Mouse (Mus musculus): ENCODE data around the gene Tpd52l1. TPM values are rescaled to one million over a fixed set of nuclear protein-coding genes. Genes with fewer than 3 reads are reported as not detected.
A peak's percentile ranks its signal among the peaks of the same experiment; 100 is the strongest.
"Not testable (repeated sequence)": the region's sequence is repeated elsewhere in the genome, so short reads cannot be mapped to it uniquely, and the experiment has no call there.

The Tpd52l1 gene
- polyA plus RNA-seq, 1 experiment, result 18.0 TPM

- TF ChIP-seq POLR2A (IDR thresholded peaks at IDR 0.05; ENCODE audit: borderline replicate concordance, extremely low read depth, insufficient read depth, insufficient read length, poor library complexity, severe bottlenecking) (no peak), CTCF (IDR thresholded peaks at IDR 0.05; ENCODE audit: borderline replicate concordance, extremely low read depth, insufficient read depth, insufficient read length) (no peak)
- DNase-seq (ENCODE audit: low read depth), result no peak
These were observed 27.8 kb downstream of the Tpd52l1 start for GRCm38 (mm10) chr10:31417956-31418355.

DNA sequence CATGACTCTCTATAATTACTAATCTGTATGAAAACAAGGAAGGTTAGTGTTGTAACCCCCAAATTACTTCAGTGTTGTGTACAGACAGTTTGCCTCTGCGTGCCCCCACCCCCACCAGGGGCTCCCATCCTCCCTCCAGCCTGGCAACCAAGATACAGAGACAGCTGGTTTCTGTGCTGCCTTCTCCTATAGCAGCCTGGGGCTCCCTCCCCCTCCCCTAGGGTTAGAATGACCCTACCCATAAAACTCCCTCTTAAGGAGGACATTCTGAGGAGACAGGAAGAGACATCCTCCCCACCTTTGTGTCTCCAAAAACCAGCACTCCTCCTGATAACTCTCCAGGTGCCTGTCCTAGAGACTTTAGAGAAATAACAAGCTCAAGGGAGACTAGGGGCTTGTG lies 52.8 kb downstream of the Tpd52l1 start:
- TF ChIP-seq CTCF (IDR thresholded peaks at IDR 0.05; ENCODE audit: borderline replicate concordance, extremely low read depth, insufficient read depth, insufficient read length) (no peak), POLR2A (IDR thresholded peaks at IDR 0.05; ENCODE audit: borderline replicate concordance, extremely low read depth, insufficient read depth, insufficient read length, poor library complexity, severe bottlenecking) (no peak)
- no peak for DNase-seq (ENCODE audit: low read depth)

DNA sequence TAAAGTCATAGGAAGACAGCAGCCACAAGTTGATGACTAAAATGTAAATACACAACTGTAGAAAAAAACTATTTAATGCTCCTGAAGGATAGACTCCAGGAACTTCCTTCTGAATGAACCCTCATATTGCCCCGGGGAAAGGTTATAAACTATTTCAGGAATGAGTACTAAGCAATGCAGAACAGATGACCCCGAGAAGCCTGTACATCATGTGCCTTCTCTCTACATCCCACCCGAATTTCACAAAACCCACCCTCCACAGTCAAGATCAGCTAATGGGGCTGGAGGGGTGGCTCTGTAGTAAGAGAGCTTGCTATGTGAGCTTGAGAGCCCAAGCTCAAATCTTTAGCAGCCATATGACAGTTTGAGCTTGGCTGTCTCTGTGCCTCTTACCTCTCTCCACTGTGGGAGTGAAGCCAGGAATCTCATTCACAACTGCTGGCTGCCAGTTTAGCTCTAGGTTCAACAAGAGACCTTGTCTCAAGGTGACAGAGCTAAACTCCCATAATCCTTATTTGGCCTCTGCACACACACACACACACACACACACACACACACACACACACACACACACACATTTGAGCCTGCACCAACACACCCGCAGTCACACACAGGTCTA lies 54.9 kb downstream of the Tpd52l1 start:
- DNase-seq (ENCODE audit: low read depth), result peak; percentile 8

DNA sequence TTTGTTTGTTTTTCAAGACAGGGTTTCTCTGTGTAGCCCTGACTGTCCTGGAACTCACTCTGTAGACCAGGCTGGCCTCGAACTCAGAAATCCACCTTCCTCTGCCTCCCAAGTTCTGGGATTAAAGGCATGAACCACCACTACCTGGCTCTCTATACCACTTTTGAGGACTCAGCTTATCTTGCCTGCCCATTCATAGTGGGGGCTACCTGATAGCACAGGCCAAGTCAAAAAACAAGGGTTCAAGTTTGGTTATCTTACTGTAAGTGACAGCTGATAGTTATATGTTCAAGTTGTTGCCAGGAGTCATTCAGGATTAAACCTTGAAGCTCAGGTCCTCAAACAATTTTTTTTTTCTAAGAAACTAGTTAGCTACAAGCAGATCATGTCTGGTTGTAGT lies 57.2 kb downstream of the Tpd52l1 start:
- DNase-seq (ENCODE audit: low read depth), result not testable (repeated sequence)

More for the DNA sequence above, 54.9 kb downstream of the Tpd52l1 start:
- TF ChIP-seq CTCF (IDR thresholded peaks at IDR 0.05; ENCODE audit: borderline replicate concordance, extremely low read depth, insufficient read depth, insufficient read length) (no peak), POLR2A (IDR thresholded peaks at IDR 0.05; ENCODE audit: borderline replicate concordance, extremely low read depth, insufficient read depth, insufficient read length, poor library complexity, severe bottlenecking) (no peak)

DNA sequence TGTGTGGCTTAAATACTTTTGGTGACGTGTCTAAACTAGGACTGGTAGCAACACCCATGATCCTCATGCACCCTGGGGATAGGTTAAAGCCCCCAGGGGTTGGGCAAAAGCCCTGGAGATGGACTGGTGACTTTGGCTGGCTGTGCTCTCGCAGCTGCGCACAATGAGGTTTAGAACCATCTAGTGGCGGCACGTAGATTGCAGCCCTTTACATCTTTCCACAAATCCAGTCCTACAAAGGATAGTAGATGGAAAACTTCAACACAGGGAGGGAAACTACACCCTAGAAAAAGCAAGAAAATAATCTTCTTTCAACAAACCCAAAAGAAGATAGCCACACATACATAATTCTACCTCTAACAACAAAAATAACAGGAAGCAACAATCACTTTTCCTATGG lies 75.6 kb downstream of the Tpd52l1 start:
- peak; percentile 31; the same call in 1 of the 2 replicates for TF ChIP-seq CTCF (IDR thresholded peaks at IDR 0.05; ENCODE audit: borderline replicate concordance, extremely low read depth, insufficient read depth, insufficient read length)
- DNase-seq (ENCODE audit: low read depth), result peak; percentile 39

DNA sequence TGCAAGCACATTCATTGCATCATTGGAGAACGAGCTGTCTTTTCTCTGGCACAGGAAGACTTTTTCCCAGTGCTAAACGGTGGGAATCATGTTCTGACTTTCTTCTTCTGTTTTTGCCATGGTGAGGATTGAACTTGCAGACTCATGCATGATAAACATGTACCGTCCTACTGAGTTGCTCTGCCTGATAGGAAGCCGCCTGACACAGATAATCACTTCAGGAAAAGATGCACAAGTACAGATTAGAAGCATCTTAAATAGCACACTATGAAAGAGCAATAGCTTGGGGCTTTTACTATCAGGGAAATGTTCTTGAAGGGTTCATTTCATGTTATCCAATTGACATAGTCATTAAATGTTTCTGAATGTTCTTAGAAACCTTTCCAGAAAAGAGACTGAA lies 86.0 kb downstream of the Tpd52l1 start:
- no peak for DNase-seq (ENCODE audit: low read depth)
- TF ChIP-seq POLR2A (IDR thresholded peaks at IDR 0.05; ENCODE audit: borderline replicate concordance, extremely low read depth, insufficient read depth, insufficient read length, poor library complexity, severe bottlenecking) (no peak), CTCF (IDR thresholded peaks at IDR 0.05; ENCODE audit: borderline replicate concordance, extremely low read depth, insufficient read depth, insufficient read length) (no peak)

DNA sequence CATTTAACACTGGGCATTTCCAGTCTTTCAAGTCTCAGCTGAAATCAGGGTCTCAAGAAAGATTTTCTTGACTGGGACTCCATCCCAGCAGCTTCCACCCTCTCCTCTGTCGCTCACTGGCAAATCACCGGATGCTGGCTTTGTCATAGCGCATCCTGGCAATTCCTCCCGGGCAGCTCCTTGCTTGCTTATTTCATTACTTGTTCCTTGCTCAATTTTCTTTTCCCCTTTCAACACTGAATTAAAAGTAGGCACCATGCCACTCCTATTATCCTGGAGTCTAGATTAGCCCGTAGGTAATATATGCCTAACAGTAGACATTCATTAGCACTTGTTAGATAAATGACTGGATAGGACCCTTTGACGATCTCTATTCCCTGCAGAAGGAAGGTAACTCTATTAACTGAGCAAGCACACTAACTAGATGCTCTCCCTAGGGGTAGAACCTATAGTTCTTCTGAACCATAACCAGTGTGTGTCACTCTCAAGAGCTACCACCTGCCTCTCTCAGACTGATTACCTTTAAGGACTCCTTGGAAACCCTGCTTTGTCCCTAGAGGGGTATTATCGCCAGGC lies 90.8 kb downstream of the Tpd52l1 start:
- TF ChIP-seq CTCF (IDR thresholded peaks at IDR 0.05; ENCODE audit: borderline replicate concordance, extremely low read depth, insufficient read depth, insufficient read length) (no peak), POLR2A (IDR thresholded peaks at IDR 0.05; ENCODE audit: borderline replicate concordance, extremely low read depth, insufficient read depth, insufficient read length, poor library complexity, severe bottlenecking) (no peak)
- peak; percentile 27 for DNase-seq (ENCODE audit: low read depth)

GRCm38 (mm10) chr10:31354141-31354540 lies 91.6 kb downstream of the Tpd52l1 start:
- no peak for TF ChIP-seq CTCF (IDR thresholded peaks at IDR 0.05; ENCODE audit: borderline replicate concordance, extremely low read depth, insufficient read depth, insufficient read length)
- no peak for TF ChIP-seq POLR2A (IDR thresholded peaks at IDR 0.05; ENCODE audit: borderline replicate concordance, extremely low read depth, insufficient read depth, insufficient read length, poor library complexity, severe bottlenecking)
- DNase-seq (ENCODE audit: low read depth), result no peak

- TF ChIP-seq CTCF (IDR thresholded peaks at IDR 0.05; ENCODE audit: borderline replicate concordance, extremely low read depth, insufficient read depth, insufficient read length), result no peak
- no peak for TF ChIP-seq POLR2A (IDR thresholded peaks at IDR 0.05; ENCODE audit: borderline replicate concordance, extremely low read depth, insufficient read depth, insufficient read length, poor library complexity, severe bottlenecking)
- peak; percentile 59 for DNase-seq (ENCODE audit: low read depth)
These were observed 92.8 kb downstream of the Tpd52l1 start for GRCm38 (mm10) chr10:31352845-31353427.

GRCm38 (mm10) chr10:31351056-31351455 lies 94.7 kb downstream of the Tpd52l1 start:
- no peak for TF ChIP-seq POLR2A (IDR thresholded peaks at IDR 0.05; ENCODE audit: borderline replicate concordance, extremely low read depth, insufficient read depth, insufficient read length, poor library complexity, severe bottlenecking)
- TF ChIP-seq CTCF (IDR thresholded peaks at IDR 0.05; ENCODE audit: borderline replicate concordance, extremely low read depth, insufficient read depth, insufficient read length), result no peak
- no peak for DNase-seq (ENCODE audit: low read depth)

DNA sequence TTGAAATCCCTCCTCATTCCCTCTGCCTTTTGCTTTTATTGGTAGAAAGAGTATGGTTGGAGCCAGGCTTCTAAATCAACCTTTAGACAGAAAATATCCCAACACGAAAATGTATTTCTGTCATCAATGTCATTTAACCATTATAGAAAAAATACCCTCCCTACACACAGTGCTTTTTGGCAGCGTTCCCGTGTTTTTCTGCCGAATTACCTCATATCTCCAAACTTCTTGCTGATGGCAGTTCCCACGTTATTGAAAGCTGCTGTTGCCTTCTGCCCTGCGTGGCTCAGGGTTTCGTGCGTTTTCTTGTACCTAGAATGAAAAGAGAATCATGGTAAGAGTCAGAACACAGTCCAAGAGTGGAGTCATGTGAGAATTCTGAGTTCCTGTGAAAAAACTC lies 99.4 kb downstream of the Tpd52l1 start:
- TF ChIP-seq CTCF (IDR thresholded peaks at IDR 0.05; ENCODE audit: borderline replicate concordance, extremely low read depth, insufficient read depth, insufficient read length) (no peak), POLR2A (IDR thresholded peaks at IDR 0.05; ENCODE audit: borderline replicate concordance, extremely low read depth, insufficient read depth, insufficient read length, poor library complexity, severe bottlenecking) (no peak)
- no peak for DNase-seq (ENCODE audit: low read depth)

GRCm38 (mm10) chr10:31336432-31336831 lies 109.3 kb downstream of the Tpd52l1 start:
- no peak for TF ChIP-seq POLR2A (IDR thresholded peaks at IDR 0.05; ENCODE audit: borderline replicate concordance, extremely low read depth, insufficient read depth, insufficient read length, poor library complexity, severe bottlenecking)
- TF ChIP-seq CTCF (IDR thresholded peaks at IDR 0.05; ENCODE audit: borderline replicate concordance, extremely low read depth, insufficient read depth, insufficient read length), result no peak
- no peak for DNase-seq (ENCODE audit: low read depth)

All from brain, embryonic 14.5 days (tissue).